Mouse (Mus musculus): ENCODE data around the gene Ppfibp2. TPM values are rescaled to one million over a fixed set of nuclear protein-coding genes. Genes with fewer than 3 reads are reported as not detected.

The Ppfibp2 gene
- polyA plus RNA-seq, 1 experiment from 2014 or later = 7.9 TPM

DNA sequence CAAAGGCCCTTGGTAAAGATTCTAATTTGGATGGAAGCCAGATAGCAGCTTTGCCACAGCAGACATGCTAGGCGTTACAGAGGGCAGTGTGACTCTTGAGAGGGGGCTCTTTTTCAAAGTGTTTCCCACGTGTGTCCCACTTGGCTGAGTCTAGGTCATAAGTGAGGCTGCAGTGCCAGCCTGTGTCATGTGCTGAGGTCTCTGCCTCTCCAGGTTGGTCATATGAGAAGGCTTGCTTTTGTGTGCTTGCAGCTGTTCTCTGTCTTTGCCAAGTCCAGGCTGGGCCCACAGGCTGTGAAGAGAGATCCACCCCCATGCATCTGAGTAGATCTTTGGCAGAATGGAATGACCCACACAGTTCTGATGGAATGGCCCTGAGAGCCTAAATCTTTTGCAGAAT is 2.4 kb upstream of the Ppfibp2 start:
- no peaks in the 10 kb centered on the region for H3K27me3 ChIP-seq
- peaks cover 13% of the 10 kb centered on the region for H3K4me1 ChIP-seq
- 24% methylated on average over 2 of the region's 2 CpGs for WGBS
- H3K4me2 ChIP-seq = no peak overlapping the region
- H3K9ac ChIP-seq = no peak overlapping the region
- no peaks in the 10 kb centered on the region for H3K36me3 ChIP-seq
- no peak overlapping the region for H3K4me3 ChIP-seq
- no peaks in the 10 kb centered on the region for H3K9me3 ChIP-seq
- H3K27ac ChIP-seq = no peak overlapping the region
- ATAC-seq (ENCODE audit: borderline replicate concordance, extremely low read depth, low FRiP score, low TSS enrichment) = no peak

DNA sequence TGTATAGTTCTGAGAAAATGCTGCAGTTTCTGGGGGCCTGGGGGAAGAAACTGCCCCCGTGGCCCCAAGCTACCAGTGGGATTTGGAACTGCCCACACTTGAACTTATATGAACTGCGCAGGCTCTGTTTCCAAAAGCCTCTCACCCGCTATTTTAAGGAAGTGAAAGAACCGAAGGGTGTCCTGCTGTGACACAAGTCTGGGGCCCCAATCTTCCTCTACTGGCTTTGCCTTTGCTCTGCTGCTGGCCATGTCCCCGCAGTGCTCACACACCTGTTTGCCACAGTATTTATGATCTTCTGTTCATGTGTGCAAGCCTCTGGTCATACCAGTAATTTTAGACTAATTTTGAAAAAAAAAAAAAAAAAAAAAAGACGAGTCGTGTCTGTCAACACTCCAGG is 1.1 kb upstream of the Ppfibp2 start:
- Histone ChIP-seq H3K27me3 (no peaks in the 10 kb centered on the region), H3K9ac (no peak overlapping the region), H3K4me1 (peaks cover 13% of the 10 kb centered on the region), H3K4me2 (peak overlapping the region; percentile 92), H3K4me3 (no peak overlapping the region), H3K9me3 (no peaks in the 10 kb centered on the region), H3K36me3 (no peaks in the 10 kb centered on the region), H3K27ac (0 out of 2 replicates have a peak overlapping the region, but pooled peaks have one; percentile 71)
- no peak for ATAC-seq (ENCODE audit: borderline replicate concordance, extremely low read depth, low FRiP score, low TSS enrichment)
- 34% methylated on average over 7 of the region's 7 CpGs for WGBS

DNA sequence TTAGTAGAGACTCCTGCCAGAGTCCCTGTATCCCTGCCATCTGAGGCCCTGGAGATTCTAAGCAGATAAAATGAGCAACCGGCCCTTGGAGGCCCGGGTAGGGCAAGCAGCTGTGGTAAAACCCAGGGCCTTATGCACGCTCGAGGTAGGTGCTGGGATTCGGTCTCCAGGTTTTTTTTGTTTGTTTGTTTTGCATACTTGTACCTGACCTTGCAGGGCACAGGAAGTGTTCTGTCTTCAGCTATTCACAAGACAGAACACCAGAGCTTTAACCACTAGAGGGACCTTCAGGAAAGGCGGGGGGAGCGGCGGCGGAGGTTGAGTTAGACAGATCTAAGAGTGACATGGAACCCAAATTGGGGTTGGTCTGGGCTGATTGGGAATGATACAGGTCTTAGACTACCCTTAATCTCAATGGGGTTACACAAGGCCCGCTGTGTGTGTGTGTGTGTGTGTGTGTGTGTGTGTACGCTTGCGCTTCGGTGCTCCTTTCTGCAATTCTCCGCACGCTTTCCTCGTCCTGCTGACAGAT is 616 bp upstream of the Ppfibp2 start:
- peak overlapping the region; percentile 55 for H3K4me3 ChIP-seq
- H3K9me3 ChIP-seq = no peaks in the 10 kb centered on the region
- peak overlapping the region; percentile 92 for H3K4me2 ChIP-seq
- ATAC-seq (ENCODE audit: borderline replicate concordance, extremely low read depth, low FRiP score, low TSS enrichment) = peak; percentile 76
- H3K27ac ChIP-seq = peak overlapping the region; percentile 71
- H3K27me3 ChIP-seq = no peaks in the 10 kb centered on the region
- whole genome bisulfite sequencing = under 1% methylated on average over 16 of the region's 16 CpGs
- peak overlapping the region; percentile 37 for H3K9ac ChIP-seq
- no peaks in the 10 kb centered on the region for H3K36me3 ChIP-seq
- peaks cover 13% of the 10 kb centered on the region for H3K4me1 ChIP-seq

DNA sequence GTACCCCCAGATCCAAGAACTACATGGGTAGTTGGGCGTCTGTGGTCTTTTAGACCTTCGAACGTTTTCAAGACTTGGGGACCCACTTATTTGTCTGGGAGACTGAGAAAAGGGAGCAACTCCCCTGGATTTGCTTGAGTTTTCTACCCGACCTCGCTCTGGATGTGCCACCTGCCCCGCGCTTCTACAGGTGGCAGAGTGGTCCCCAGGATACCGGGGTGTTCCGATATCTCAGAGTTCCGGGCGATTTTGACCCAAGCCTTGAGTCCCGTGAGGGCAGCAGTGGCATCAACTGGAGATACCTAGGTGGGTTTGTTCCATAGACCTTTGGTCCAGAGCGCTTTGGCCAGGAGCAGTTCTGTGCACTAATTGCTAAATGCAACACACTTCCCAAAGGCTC is 419 bp downstream of the Ppfibp2 start:
- H3K9ac ChIP-seq = peak overlapping the region; percentile 37
- H3K27me3 ChIP-seq = no peaks in the 10 kb centered on the region
- no peak overlapping the region for H3K27ac ChIP-seq
- H3K4me2 ChIP-seq = peak overlapping the region; percentile 92
- H3K4me1 ChIP-seq = peaks cover 13% of the 10 kb centered on the region
- H3K4me3 ChIP-seq = peak overlapping the region; percentile 55
- WGBS = 15% methylated on average over 13 of the region's 13 CpGs
- peak; percentile 2; the same call in 1 of the 2 replicates for ATAC-seq (ENCODE audit: borderline replicate concordance, extremely low read depth, low FRiP score, low TSS enrichment)
- no peaks in the 10 kb centered on the region for H3K9me3 ChIP-seq
- no peaks in the 10 kb centered on the region for H3K36me3 ChIP-seq

DNA sequence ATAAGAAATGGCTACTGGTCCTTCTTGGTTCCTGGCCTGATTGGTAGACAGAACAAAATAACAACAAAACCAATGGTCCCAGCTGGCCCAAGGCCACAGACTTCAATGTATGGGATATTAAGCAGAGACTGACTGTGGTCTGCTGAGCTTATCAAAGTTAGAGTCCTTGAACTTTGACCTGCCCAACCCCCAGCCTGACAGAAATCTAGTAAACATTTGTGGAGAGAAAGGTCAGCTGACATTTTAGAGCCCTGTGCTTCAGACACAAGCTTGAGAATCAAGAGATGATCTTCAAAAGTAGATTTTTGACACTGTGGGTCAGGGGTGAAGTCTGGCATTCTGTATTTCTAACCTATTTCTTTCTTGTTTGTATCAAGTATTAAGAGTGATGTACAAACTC is 1.7 kb downstream of the Ppfibp2 start:
- Histone ChIP-seq H3K27me3 (no peaks in the 10 kb centered on the region), H3K4me3 (no peak overlapping the region), H3K4me1 (peaks cover 13% of the 10 kb centered on the region), H3K9ac (no peak overlapping the region), H3K4me2 (no peak overlapping the region), H3K9me3 (no peaks in the 10 kb centered on the region), H3K36me3 (no peaks in the 10 kb centered on the region), H3K27ac (no peak overlapping the region)
- no peak for ATAC-seq (ENCODE audit: borderline replicate concordance, extremely low read depth, low FRiP score, low TSS enrichment)

DNA sequence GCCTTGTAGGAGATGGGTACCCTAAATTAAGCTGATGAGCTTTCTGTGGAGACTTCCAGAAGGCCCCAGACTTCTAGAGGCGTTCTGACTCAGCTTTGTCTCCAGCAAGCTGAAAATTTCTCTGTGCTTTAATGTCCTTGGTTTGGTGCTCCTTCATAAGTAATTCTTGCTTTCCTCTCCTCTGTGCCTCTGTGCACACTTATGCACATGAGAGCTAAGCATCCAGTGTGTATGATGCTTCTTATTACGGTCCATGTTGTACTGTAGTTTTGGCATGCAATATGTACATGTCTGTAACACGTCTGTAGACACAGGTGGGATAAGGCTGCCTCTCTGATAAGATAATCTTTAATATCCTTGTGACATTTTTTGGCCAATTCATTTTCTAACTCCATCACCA is 2.9 kb downstream of the Ppfibp2 start:
- Histone ChIP-seq H3K9me3 (no peaks in the 10 kb centered on the region), H3K9ac (no peak overlapping the region), H3K4me1 (peaks cover 13% of the 10 kb centered on the region), H3K4me3 (no peak overlapping the region), H3K27me3 (no peaks in the 10 kb centered on the region), H3K27ac (no peak overlapping the region), H3K36me3 (no peaks in the 10 kb centered on the region), H3K4me2 (no peak overlapping the region)
- no peak for ATAC-seq (ENCODE audit: borderline replicate concordance, extremely low read depth, low FRiP score, low TSS enrichment)
- WGBS = 67% methylated on average over 3 of the region's 3 CpGs

DNA sequence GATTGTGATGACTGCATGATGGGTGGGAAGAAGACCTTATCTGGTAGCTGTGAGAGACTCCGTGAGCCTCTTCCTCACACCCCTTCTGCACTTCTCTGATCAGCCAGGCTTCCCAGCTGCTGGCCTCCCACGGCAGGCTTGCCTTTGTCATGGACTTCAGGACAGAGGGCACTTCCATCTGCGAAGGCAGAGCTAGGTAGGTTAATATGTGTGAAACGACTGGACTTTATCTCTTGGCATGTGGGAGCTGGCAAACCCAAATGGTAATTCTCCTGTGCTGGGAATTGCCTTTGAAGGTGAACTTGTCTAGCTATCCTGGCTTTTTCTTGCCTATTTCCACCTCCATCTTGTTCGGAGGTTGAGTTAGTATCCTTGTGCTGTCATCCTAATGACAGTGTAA is 5.6 kb downstream of the Ppfibp2 start:
- H3K27ac ChIP-seq = no peak overlapping the region
- WGBS = 58% methylated on average over 5 of the region's 5 CpGs

DNA sequence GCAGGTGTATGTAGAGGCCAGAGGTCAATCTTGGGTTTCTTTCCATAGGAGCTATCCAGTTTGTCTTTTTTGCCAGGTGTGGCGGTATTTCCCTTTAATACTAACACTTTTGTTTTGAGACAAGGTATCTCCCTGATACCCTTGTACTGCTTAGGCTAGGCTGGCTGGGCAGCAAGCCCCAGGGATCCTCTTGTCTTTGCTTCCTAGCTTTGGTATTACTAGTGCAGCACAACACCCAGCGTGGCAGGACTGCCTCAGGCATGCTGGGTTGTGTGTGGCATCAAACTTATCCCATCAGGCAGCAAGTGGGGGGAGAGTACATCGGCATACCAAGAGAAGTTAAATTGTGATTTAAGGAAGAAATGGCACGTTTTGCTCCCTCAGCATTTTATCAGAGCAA is 7.5 kb downstream of the Ppfibp2 start:
- Histone ChIP-seq H3K36me3 (no peaks in the 10 kb centered on the region), H3K27me3 (no peaks in the 10 kb centered on the region), H3K9ac (no peak overlapping the region), H3K4me3 (no peak overlapping the region), H3K4me2 (no peak overlapping the region), H3K27ac (no peak overlapping the region), H3K9me3 (no peaks in the 10 kb centered on the region), H3K4me1 (no peaks in the 10 kb centered on the region)
- ATAC-seq (ENCODE audit: borderline replicate concordance, extremely low read depth, low FRiP score, low TSS enrichment) = no peak
- WGBS = 74% methylated on average over 4 of the region's 4 CpGs

More for the DNA sequence above, 5.6 kb downstream of the Ppfibp2 start:
- no peak overlapping the region for H3K4me3 ChIP-seq
- H3K4me1 ChIP-seq = no peaks in the 10 kb centered on the region
- H3K9ac ChIP-seq = no peak overlapping the region
- no peaks in the 10 kb centered on the region for H3K36me3 ChIP-seq
- no peak overlapping the region for H3K4me2 ChIP-seq
- H3K27me3 ChIP-seq = no peaks in the 10 kb centered on the region
- no peak for ATAC-seq (ENCODE audit: borderline replicate concordance, extremely low read depth, low FRiP score, low TSS enrichment)
- H3K9me3 ChIP-seq = no peaks in the 10 kb centered on the region

DNA sequence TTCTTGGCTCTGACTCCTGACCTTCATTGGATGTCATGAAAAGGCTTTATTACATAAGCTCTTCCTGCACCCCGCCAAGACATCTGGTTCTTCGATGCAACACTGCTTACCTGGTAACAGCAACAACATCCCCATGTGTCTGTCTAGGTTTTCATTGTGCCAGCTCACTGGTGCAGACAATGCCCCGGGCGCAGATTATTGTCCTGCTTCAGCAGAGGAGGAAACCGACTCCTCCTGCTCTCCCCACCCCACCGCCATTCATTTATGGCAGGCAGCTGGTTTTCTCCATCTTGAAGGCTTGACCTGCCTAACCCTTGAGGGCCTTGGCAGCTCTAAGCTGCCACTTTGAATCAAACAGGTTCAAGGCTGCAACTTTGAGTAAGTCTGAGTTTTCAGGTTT is 7.9 kb downstream of the Ppfibp2 start:
- H3K27me3 ChIP-seq = no peaks in the 10 kb centered on the region
- H3K36me3 ChIP-seq = no peaks in the 10 kb centered on the region
- no peak overlapping the region for H3K9ac ChIP-seq
- no peaks in the 10 kb centered on the region for H3K4me1 ChIP-seq
- no peak overlapping the region for H3K4me3 ChIP-seq
- no peak overlapping the region for H3K27ac ChIP-seq
- 79% methylated on average over 6 of the region's 6 CpGs for WGBS
- ATAC-seq (ENCODE audit: borderline replicate concordance, extremely low read depth, low FRiP score, low TSS enrichment) = no peak
- H3K4me2 ChIP-seq = no peak overlapping the region
- no peaks in the 10 kb centered on the region for H3K9me3 ChIP-seq

DNA sequence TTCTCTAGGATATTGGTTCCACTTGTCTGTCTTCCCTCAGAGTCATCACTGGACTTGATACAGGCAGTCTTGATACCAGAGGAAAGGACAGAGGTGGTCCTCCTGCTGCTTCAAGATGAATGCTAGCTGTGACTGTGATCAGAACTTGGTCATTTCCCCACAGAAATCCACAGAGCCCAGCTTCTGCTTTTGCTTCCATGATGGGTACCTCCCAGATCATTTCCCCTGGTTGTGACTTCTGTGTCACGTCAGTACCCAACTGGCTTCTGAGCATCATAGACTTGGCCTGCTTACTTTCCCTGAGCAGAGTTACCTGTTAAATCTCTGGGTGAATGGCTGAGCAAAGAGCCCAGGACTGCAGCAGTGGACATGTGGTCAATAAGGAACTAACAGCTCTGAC is 12.8 kb downstream of the Ppfibp2 start:
- no peak overlapping the region for H3K27ac ChIP-seq
- H3K9me3 ChIP-seq = no peaks in the 10 kb centered on the region
- H3K36me3 ChIP-seq = no peaks in the 10 kb centered on the region
- 78% methylated on average over 1 of the region's 1 CpGs for WGBS
- no peak overlapping the region for H3K9ac ChIP-seq
- H3K4me1 ChIP-seq = no peaks in the 10 kb centered on the region
- ATAC-seq (ENCODE audit: borderline replicate concordance, extremely low read depth, low FRiP score, low TSS enrichment) = no peak
- no peak overlapping the region for H3K4me2 ChIP-seq
- no peaks in the 10 kb centered on the region for H3K27me3 ChIP-seq
- H3K4me3 ChIP-seq = no peak overlapping the region

DNA sequence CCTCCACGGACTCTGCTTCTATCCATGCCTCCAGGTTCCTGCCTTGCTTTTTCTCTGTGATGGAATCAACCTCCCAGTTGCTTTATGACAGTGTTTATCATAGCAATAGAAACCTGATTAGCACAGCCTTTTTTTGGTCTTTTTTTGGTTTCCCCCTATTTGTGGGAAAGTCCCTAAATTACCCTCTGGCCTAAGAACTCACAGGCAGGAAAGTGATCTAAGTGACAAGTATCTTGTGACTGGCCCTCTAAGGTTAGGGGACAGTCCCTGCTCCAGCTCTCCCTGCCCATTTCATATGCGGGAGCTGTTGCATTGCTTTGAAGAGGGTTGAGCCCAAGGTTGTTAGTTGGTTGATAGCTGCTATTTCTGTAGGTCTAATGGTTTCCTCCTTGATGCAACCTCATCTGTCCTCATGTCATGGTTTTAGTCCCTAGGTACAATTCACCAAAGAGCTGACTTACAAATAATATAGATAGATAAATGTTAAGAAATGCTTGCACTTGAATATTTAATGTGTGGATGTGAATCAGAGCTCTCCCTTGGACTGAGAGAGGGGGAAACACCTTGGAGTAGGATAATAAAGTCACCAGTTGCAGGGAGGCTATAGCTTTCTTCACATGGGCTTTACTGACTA is 14.7 kb downstream of the Ppfibp2 start:
- Histone ChIP-seq H3K36me3 (no peaks in the 10 kb centered on the region), H3K4me3 (no peak overlapping the region), H3K9me3 (no peaks in the 10 kb centered on the region), H3K9ac (no peak overlapping the region), H3K27me3 (no peaks in the 10 kb centered on the region), H3K4me2 (no peak overlapping the region), H3K4me1 (no peaks in the 10 kb centered on the region), H3K27ac (no peak overlapping the region)
- WGBS = 83% methylated on average over 2 of the region's 2 CpGs
- no peak for ATAC-seq (ENCODE audit: borderline replicate concordance, extremely low read depth, low FRiP score, low TSS enrichment)

DNA sequence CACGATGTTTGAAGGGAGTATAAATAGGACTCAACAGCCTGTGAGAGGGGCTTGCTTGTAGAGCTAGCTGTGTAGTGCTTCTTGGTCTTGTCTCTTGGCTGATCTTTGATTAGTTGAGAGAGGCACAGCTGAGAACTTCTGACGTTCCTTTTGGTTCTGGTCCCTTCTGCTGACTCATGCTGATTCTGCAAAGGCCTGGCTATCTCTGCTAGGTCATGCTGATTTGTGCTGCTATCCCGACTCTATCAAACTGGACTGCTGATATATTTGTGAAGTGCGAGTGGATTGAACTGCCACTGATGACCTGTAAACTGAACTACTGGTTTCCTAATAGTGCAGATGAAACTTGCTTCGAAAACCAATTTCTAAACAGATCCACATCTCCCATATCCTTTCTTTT is 15.9 kb downstream of the Ppfibp2 start:
- ATAC-seq (ENCODE audit: borderline replicate concordance, extremely low read depth, low FRiP score, low TSS enrichment) = no peak
- Histone ChIP-seq H3K27ac (no peak overlapping the region), H3K4me1 (no peaks in the 10 kb centered on the region), H3K9ac (no peak overlapping the region), H3K36me3 (no peaks in the 10 kb centered on the region), H3K9me3 (no peaks in the 10 kb centered on the region), H3K4me3 (no peak overlapping the region), H3K27me3 (no peaks in the 10 kb centered on the region), H3K4me2 (no peak overlapping the region)
- WGBS = 74% methylated on average over 5 of the region's 5 CpGs

Data from lung, embryonic 15.5 days (tissue).